Mouse (Mus musculus) colon, adult 2 months (tissue): ENCODE data around the gene Bet1. TPM values are rescaled to one million over a fixed set of nuclear protein-coding genes. Genes with fewer than 3 reads are reported as not detected.

Source experiments
- polyA plus RNA-seq: library from polyadenylated mRNA; depleted of rRNA; stranded (reverse); fragments of >200 nt; gene quantifications from 2 replicates; pipeline ENCODE4 v1.2.3, GENCODE M21; 2012; rRNA removed

The Bet1 gene
- 13.4 and 16.4 TPM in 2 replicates for polyA plus RNA-seq

DNA sequence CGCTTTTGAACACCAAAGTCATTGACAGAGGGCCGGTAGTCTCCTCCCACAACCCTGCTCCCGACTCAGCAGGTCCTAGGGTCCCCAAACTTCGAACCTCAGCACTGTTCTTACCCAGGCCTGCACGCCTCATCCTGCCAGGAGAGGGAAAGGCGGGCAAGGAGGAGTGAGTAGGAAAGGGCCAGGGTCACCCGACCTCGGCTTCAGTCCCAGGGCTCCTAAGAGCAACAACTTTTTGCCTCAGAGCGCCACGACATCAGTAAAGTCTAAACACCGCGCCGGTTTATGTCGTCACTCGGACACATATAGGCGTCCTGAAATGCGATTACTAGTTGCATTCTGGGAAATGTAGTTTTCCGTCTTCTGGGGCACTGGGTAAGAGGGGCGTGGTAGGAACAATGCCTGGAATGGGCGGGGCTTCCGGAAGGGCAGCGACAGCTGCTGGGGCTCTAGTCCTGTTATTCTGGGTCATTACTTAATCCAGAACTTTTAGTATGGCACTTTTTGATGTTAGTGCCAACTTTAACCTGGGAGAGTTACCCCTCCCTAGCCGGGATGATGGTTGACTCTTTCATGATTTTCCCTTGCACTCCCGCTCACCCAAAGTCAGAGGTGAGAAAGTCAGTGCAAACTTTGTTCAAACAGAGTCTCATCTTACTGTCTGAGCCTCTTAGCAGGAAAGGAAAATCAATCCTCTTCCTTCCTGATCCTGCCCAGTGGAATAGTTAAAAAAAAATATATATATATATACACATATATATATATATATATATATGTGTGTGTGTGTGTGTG is at the start of gene Bet1:
Bet1 (minus strand) TSS at position 310 of the 792 bp plus-strand sequence.

Other genes with a start within 250 kb of the Bet1 start
- gene Tfpi2, start 98.1 kb downstream of the Bet1 start, polyA plus RNA-seq = 2.1 and 3.6 TPM in 2 replicates
- gene Gngt1, start 93.2 kb downstream of the Bet1 start, polyA plus RNA-seq = not detected in 2 replicates
- 16.9 and 20.2 TPM in 2 replicates for gene Gng11, start 83.1 kb downstream of the Bet1 start, polyA plus RNA-seq